Mouse (Mus musculus): ENCODE results near the gene Pold1.

Pold1 gene

DNA sequence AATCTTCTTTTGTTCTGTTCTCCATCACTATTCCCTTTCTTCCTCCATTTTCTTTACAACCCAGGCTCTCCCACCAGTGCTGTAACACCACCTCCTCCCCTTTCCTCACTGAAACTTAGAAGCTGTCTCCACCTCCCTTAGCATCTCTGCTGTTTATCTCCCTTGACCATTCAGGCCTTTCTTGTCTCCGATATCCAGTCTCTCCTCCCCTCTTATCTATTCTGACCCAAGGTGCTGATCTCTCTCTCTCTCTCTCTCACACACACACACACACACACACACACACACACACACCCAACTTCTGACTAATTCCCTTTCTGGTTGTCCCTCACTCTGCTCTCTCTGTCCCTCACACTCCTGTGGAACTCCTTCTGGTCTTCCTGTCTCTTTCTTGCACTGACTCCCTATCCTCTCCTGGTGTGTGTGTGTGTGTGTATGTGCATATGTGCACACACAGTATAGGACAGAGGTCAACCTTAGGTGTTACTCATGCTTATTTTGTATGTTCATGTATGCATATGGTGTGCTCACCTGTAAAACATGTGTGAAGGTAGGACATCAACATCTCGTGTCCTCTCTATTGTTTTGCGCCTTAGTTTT, 65.7 kb downstream of the Pold1 start:
- DNase-seq, result no peak

Data from right cerebral cortex, postnatal 4 days (tissue).